Mouse (Mus musculus): ENCODE data around the gene Arpc3.
"Not testable (repeated sequence)": the region's sequence is repeated elsewhere in the genome, so short reads cannot be mapped to it uniquely, and the experiment has no call there.

Gene Arpc3

GRCm38 (mm10) chr5:122439400-122440094, 47.9 kb downstream of the Arpc3 start:
- no peak for DNase-seq (ENCODE audit: low spot score)

GRCm38 (mm10) chr5:122440095-122440630, 48.5 kb downstream of the Arpc3 start:
- no peak for DNase-seq (ENCODE audit: low spot score)

GRCm38 (mm10) chr5:122444492-122444891, 52.8 kb downstream of the Arpc3 start:
- no peak for DNase-seq (ENCODE audit: low spot score)

- DNase-seq (ENCODE audit: low spot score): no peak
Observed at GRCm38 (mm10) chr5:122445051-122445610, 53.5 kb downstream of the Arpc3 start.

GRCm38 (mm10) chr5:122447857-122448256, 56.2 kb downstream of the Arpc3 start:
- no peak for DNase-seq (ENCODE audit: low spot score)

GRCm38 (mm10) chr5:122448869-122449268, 57.2 kb downstream of the Arpc3 start:
- DNase-seq (ENCODE audit: low spot score): no peak

GRCm38 (mm10) chr5:122449946-122450345, 58.3 kb downstream of the Arpc3 start:
- no peak for DNase-seq (ENCODE audit: low spot score)

- no peak for DNase-seq (ENCODE audit: low spot score)
Observed at GRCm38 (mm10) chr5:122450913-122451317, 59.2 kb downstream of the Arpc3 start.

GRCm38 (mm10) chr5:122451324-122451723, 59.6 kb downstream of the Arpc3 start:
- no peak for DNase-seq (ENCODE audit: low spot score)

- no peak for DNase-seq (ENCODE audit: low spot score)
Observed at GRCm38 (mm10) chr5:122452194-122452593, 60.5 kb downstream of the Arpc3 start.

GRCm38 (mm10) chr5:122453188-122453587, 61.5 kb downstream of the Arpc3 start:
- no peak for DNase-seq (ENCODE audit: low spot score)

- DNase-seq (ENCODE audit: low spot score): no peak
Observed at GRCm38 (mm10) chr5:122454442-122454841, 62.8 kb downstream of the Arpc3 start.

GRCm38 (mm10) chr5:122454883-122455282, 63.2 kb downstream of the Arpc3 start:
- DNase-seq (ENCODE audit: low spot score): no peak

- no peak for DNase-seq (ENCODE audit: low spot score)
Observed at GRCm38 (mm10) chr5:122455584-122455983, 63.9 kb downstream of the Arpc3 start.

- DNase-seq (ENCODE audit: low spot score): not testable (repeated sequence)
Observed at GRCm38 (mm10) chr5:122457054-122457453, 65.4 kb downstream of the Arpc3 start.

GRCm38 (mm10) chr5:122458066-122458465, 66.4 kb downstream of the Arpc3 start:
- no peak for DNase-seq (ENCODE audit: low spot score)

- DNase-seq (ENCODE audit: low spot score): no peak
Observed at GRCm38 (mm10) chr5:122459335-122459734, 67.7 kb downstream of the Arpc3 start.

GRCm38 (mm10) chr5:122460656-122461055, 69.0 kb downstream of the Arpc3 start:
- no peak for DNase-seq (ENCODE audit: low spot score)

GRCm38 (mm10) chr5:122461431-122461830, 69.8 kb downstream of the Arpc3 start:
- DNase-seq (ENCODE audit: low spot score): no peak
